Mouse (Mus musculus) CD4-positive, CD25-positive, alpha-beta regulatory T cell (primary cell): Measurements from ENCODE around the gene Cul7. TPM values are rescaled to one million over a fixed set of nuclear protein-coding genes. Genes with fewer than 3 reads are reported as not detected.

Experiments
- polyA plus RNA-seq: library from polyadenylated mRNA; unstranded; fragments of 100-300 nt; shearing (Covaris generic); gene quantifications from one replicate; pipeline ENCODE4 v1.2.1, GENCODE M21; 2017

The Cul7 gene
- polyA plus RNA-seq: 10.0 TPM

DNA sequence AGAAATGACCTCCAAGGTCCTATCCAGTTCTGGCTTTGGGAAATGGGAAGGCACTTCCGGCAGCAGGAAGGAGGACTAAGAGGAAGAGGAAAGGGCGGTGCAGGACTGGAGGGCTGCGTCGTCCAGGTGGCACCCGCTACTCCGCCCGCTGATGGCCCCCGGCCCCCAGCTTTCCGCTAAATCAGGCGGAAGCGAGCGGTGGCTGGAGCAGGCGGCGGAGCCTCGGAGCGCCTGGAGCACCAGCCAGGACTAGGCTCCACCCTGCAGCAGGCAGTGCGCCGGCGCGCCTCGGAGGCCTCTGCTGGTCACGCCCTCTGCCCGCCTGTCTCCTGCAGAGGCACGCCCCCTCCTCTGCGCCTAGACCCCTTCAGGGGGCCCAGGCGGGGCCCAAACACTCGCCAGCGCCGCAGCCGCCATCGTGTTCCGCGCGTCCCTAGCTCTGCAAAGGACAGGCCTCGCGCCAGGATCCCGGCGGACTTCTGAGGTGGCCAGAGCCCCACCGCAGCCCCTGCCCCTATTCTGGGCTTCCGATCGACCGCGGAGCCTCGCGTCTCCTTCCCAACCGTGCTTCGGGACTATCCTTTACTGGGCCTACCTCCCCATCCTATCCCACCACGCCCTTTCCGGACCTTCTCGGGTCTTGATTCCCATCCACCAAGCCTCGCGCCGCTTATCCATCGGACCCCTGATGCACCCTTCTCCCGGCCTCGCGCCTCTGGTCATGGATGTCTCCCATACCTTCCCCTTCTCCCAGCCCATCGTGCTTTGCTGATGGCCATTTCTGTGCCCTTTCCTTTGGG, at the start of gene Cul7:
Cul7 (plus strand) TSS at position 106 of the 800 bp plus-strand sequence.

DNA sequence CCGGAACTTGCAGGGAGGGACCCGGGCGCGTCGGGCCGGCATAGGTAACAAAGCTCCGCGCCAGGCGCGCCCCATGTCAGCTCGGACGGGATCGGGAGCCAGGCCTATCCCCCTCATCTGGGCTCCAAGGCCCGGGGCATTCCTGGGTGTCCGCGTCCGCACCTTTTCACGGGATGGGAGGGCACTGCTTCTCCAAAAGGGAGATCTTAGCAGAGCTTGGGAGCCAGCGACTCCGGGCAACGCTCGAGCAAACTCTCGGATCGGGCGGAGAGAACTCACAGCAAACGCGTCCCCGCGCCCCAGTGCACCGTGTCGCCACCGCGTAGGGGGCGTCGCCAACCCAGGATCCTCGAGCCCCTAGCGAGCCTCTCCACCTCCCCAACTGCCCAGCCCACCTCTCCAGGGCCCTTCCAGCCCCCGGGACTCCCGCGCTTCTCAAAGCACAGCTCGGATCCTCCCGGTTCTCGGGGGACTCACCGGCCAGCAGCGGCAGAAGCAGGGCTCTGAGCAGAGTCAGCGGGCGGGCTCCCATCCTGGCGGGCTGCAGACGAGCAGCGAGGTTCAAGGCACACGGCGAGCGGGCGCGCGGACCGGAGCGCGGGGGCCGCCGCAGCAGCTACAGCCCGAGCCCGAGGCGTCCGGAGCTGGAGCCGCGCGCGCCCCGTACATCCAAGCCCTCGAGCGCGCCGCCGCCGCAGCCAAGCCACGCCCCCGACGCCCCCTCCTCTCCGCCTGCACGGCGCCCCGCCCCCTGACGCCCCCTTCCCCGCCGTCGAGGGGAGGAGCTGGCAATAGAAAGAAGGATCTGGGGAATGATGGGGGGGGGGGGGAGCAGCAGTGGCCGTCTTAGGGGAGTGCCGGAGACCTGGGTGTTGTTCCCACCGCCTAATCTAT, 21.1 kb upstream of the Cul7 start, which contains the start of gene Ptk7:
Ptk7 (minus strand) TSS at position 714 of the 894 bp plus-strand sequence.

DNA sequence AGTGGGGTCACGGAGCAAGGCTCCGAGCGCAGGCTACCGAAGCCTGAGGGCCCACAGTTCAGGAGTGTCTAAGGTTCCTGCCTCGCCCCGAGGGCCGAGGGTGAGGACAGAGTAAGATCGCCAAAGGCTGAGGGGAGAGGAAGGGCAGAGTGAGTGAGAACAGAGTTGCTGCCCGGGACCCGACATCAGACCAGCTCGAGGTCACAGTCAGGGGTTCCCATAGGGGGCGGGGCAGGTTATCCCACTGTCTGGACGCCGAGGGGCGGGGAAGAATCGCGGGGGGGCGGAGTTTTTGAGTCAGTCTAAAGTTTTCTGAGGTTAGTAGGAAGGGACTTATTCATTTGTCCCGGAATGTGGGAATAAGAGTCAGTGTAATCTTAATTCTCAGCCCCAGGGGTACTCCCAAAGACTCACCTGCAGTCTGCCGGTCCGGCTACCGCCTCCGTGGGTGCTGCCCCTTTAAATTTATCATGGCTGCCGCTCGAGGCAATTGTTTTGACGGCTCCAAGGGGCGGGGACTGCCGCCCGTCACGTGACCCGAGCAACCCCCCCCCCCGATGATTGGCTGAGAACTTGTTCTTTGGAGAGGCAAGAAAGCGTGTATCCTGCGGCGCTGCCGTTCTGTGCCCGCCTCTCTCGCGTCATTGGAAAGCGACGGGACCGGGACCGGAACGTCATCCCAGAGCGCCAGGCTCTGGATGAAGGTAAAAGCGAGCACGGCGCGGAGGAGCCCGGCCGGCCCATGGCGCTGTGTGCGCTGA, 4.4 kb upstream of the Cul7 start, which contains the start of the genes Klc4 and Mrpl2:
Klc4 (minus strand) TSS at position 462 of the 761 bp plus-strand sequence.
Mrpl2 (plus strand) TSS at position 669 of the 761 bp plus-strand sequence.

DNA sequence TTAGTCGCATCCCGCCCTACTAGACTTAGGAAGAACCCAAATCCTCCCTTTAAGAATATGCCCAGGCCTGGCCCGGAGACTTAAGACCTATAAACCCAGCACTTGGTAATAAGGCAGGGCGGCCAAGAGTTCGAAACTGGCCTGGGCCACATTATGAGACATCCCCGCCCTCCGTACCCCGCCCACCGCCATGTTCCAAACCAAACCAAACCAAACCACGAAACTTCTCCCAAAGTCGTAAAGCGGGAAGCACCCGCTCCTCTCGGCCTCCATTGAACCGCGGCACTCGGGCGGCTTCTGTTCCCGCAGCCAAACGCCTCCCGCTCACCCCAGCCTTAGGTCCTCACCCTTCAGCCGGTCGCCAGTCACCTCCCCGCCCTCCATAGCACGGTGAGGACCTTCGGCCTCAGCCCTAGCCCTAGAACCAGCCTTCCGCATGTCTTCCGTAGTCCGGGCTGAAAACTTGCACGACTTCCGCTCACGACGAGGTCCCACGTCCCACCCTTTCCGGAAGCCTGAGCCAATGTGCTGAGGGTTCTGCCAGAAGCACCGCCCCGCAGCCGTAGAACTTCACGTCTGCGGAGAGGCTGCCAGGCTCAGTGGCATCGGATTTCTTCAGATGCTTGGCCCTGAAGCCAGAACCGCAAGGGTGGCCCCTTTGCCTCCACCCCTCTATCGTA, 23.9 kb downstream of the Cul7 start, which contains the start of gene Rrp36:
Rrp36 (minus strand) TSS at position 503 of the 680 bp plus-strand sequence.

GRCm38 (mm10) chr17:46678416-46678815, 28.3 kb downstream of the Cul7 start, which contains the start of gene Mea1:
TSS of gene Mea1 (plus strand) at chr17:46678793.

DNA sequence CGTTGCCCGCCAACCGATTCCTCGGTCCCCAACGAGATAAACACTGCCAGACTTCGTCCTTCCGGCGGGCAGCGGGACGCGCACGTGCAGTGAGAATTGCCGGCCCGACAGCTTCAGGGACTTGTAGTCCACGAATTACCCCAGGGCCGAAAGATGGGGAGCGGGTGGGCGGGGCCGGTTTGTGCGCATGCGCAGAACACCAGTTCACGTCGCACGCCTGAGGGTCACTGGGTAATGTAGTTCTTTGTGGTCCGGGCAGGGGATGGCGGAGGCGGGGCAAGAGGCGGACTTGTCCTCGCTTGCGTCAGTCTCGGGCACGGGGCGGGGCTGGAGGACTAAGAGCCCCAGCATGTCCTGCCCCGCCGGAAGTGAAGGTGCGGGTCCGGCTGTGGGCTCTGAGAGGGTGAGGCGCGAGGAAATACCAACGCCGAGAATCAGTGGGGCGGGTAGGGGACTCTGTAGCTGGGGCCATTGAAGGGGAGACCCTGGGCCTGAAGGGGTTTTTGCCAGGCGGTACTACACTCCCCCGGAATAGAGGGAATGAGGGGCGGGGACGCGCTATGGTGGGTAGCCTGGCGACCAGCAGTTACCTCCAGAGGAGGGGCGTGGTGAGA, 30.7 kb downstream of the Cul7 start, which contains the start of gene Klhdc3:
Klhdc3 (minus strand) TSS at position 155 of the 614 bp plus-strand sequence.

DNA sequence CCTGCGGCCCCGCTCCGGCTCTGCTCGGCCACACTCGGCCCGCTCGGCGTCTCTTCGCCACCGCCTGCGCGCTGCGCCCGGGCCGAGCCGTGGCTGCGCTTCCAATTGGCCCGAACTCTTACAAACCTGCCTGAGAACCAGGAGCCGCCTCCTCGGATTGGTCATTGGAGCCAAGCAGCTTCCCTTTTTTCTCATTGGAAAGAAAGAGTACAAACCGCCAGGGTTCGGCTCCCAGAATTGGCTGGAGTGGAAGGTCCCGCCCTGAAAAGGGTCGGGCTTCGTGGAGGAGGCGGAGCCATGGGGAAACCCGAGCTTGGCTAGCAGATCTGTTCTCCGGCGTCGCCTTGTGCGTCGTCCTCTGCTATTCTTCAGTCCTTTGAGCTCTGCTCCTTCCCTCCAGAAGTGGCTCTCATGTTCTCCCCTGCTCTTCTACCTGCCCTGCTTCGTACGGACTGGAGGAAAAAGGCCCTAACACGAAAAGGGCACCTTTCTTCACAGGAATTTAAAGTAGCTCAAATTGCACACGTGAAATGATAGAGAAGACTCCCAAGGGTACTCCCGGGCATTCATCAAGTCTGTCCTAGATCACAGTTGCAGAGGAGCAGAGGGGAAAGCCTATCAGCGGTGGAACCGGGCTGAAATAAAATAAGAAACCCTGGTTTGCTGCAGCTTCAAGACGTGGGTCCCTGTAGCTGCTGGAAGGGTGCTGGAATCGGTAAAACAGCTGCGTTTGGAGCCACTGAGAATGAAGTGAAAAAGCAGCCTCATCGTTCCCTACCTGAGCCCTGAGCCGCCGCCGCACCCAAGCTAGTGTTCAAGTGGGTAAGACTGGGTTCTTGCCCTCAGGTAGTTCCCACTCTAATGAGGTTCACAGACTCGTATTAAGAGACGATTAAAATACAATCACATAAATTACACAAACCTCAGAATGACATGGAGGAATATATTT, 55.0 kb downstream of the Cul7 start, which contains the start of gene Ppp2r5d:
Ppp2r5d (minus strand) TSS at position 225 of the 949 bp plus-strand sequence.

DNA sequence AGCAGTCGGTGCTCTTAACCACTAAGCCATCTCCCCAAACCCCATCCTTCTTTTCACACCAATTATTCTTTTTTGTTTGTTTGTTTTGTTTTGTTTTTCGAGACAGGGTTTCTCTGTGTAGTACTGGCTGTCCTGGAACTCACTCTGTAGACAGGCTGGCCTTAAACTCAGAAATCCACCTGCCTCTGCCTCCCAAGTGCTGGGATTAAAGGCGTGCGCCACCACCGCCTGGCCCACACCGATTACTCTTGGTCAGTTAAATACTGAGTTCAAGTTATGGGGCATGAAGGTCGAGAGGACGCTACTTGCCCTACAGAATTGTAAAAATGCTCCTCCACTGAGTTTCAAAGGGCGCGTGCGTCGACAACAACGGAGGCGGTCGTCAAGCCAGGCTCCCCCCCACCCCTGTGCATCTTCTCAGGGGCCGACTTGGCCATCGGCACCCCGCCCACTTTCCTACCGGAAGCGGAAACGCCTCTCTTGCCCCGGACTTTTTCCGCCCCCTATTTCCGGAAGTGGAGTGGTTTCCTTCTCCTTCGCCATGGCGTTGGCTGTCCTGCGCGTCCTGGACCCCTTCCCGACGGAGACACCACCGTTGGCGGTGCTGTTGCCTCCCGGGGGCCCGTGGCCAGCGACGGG, 60.9 kb downstream of the Cul7 start, which contains the start of gene Pex6:
Pex6 (plus strand) TSS at position 505 of the 639 bp plus-strand sequence.

Other genes with a start within 250 kb of the Cul7 start
- gene Crip3, start 221.4 kb upstream of the Cul7 start, polyA plus RNA-seq: not detected
- not detected for gene Slc22a7, start 211.9 kb upstream of the Cul7 start, polyA plus RNA-seq
- 0.14 TPM for gene Ttbk1, start 162.7 kb upstream of the Cul7 start, polyA plus RNA-seq
- 5.4 TPM for gene Dnph1, start 153.6 kb upstream of the Cul7 start, polyA plus RNA-seq
- gene Cul9, start 103.9 kb upstream of the Cul7 start, polyA plus RNA-seq: 6.2 TPM
- 41.4 TPM for gene Srf, start 94.2 kb upstream of the Cul7 start, polyA plus RNA-seq
- 0.23 TPM for gene Ptk7, start 20.8 kb upstream of the Cul7 start, polyA plus RNA-seq
- 24.7 TPM for gene Klc4, start 4.3 kb upstream of the Cul7 start, polyA plus RNA-seq
- gene Mrpl2, start 4.1 kb upstream of the Cul7 start, polyA plus RNA-seq: 42.7 TPM
- 65.9 TPM for gene Rrp36, start 24.0 kb downstream of the Cul7 start, polyA plus RNA-seq
- 149 TPM for gene Mea1, start 28.5 kb downstream of the Cul7 start, polyA plus RNA-seq
- gene Klhdc3, start 30.6 kb downstream of the Cul7 start, polyA plus RNA-seq: 60.8 TPM
- gene Ppp2r5d, start 54.8 kb downstream of the Cul7 start, polyA plus RNA-seq: 98.9 TPM
- gene Pex6, start 61.1 kb downstream of the Cul7 start, polyA plus RNA-seq: 53.2 TPM
- 0.66 TPM for gene Gnmt, start 78.8 kb downstream of the Cul7 start, polyA plus RNA-seq
- gene Cnpy3, start 101.9 kb downstream of the Cul7 start, polyA plus RNA-seq: 49.8 TPM
- gene Ptcra, start 113.4 kb downstream of the Cul7 start, polyA plus RNA-seq: not detected
- 31.3 TPM for gene 2310039H08Rik, start 122.3 kb downstream of the Cul7 start, polyA plus RNA-seq
- 139 TPM for gene Rpl7l1, start 132.3 kb downstream of the Cul7 start, polyA plus RNA-seq
- 39.7 TPM for gene Bicral, start 208.1 kb downstream of the Cul7 start, polyA plus RNA-seq
- gene Tbcc, start 240.3 kb downstream of the Cul7 start, polyA plus RNA-seq: 60.7 TPM